ENCODE assay signal across 8 mouse cellular contexts in the genomic region with DNA sequence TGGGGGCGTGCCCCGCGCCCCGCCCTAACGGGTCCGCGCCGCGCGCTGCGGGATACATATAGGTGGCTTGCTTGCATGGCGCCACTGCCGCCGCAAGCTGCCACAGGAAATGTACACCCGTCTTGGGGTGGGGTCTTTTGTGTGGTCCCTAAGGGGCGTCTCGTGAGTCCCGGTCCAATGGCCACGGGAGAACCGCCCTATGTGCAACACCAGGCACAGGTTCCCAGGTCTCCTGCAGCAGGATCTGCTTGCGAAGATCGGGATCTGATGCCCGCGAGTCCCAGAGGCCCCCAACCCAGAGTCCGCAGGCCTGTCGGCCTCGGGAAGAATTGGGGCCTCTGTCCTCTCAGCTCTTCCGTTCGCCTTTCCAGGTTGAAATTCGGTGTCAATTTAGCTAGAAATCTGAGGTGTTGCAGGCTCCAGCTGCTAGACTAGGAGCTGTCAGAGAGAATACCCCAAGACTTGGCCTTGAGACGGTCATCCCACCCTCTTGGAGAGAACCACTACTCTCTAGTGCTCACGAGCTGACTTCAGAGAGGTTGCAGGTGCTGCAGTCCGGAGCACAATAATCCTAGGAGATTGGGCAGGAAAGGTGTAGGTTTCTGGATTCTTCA. TPM values are rescaled to one million over a fixed set of nuclear protein-coding genes. Genes with fewer than 3 reads are reported as not detected.
DNase-seq lines count a peak whose midpoint lies in the region; ATAC-seq and TF ChIP-seq lines count a peak whose summit lies in the region.

No protein-coding gene starts in this region.

- H3K9ac ChIP-seq in hindbrain, embryonic 15.5 days: peak overlapping the region; percentile 88
- peak overlapping the region; percentile 88 for H3K9ac ChIP-seq in midbrain, postnatal 0 days (replicated peaks; ENCODE audit: low read length, poor library complexity, severe bottlenecking)

- WGBS in hindbrain, embryonic 15.5 days: 2% methylated on average over 29 of the region's 33 CpGs
- 2% methylated on average over 30 of the region's 33 CpGs for WGBS in midbrain, postnatal 0 days

- ATAC-seq in hindbrain, embryonic 15.5 days (ENCODE audit: low FRiP score, low read depth): no peak; the same call in 1 of the 2 replicates
- ATAC-seq in midbrain, postnatal 0 days (ENCODE audit: low FRiP score): peak; percentile 61; the same call in 1 of the 2 replicates

- H3K9me3 ChIP-seq in hindbrain, embryonic 15.5 days: no peaks in the 10 kb centered on the region
- no peaks in the 10 kb centered on the region for H3K9me3 ChIP-seq in midbrain, postnatal 0 days (ENCODE audit: low read length)

- peak overlapping the region; percentile 80 for H3K4me3 ChIP-seq in left cerebral cortex, adult 2 months
- peak overlapping the region; percentile 68 for H3K4me3 ChIP-seq in hindbrain, embryonic 15.5 days
- peak overlapping the region; percentile 87 for H3K4me3 ChIP-seq in midbrain, postnatal 0 days (ENCODE audit: low read depth, low read length)

- H3K4me2 ChIP-seq in hindbrain, embryonic 15.5 days: peak overlapping the region; percentile 87
- peak overlapping the region; percentile 71 for H3K4me2 ChIP-seq in midbrain, postnatal 0 days (ENCODE audit: low read depth, low read length, poor library complexity, severe bottlenecking)

- peaks cover 30% of the 10 kb centered on the region for H3K4me1 ChIP-seq in hindbrain, embryonic 15.5 days (replicated peaks)
- peaks cover 7% of the 10 kb centered on the region; the same call in 1 of the 2 replicates for H3K4me1 ChIP-seq in midbrain, postnatal 0 days (ENCODE audit: insufficient read depth, low read length)

- H3K27me3 ChIP-seq in hindbrain, embryonic 15.5 days: no peaks in the 10 kb centered on the region
- H3K27me3 ChIP-seq in midbrain, postnatal 0 days (ENCODE audit: insufficient read depth, low read length): no peaks in the 10 kb centered on the region

- H3K36me3 ChIP-seq in hindbrain, embryonic 15.5 days: no peaks in the 10 kb centered on the region
- no peaks in the 10 kb centered on the region for H3K36me3 ChIP-seq in midbrain, postnatal 0 days (ENCODE audit: insufficient read depth, low read length)

- intact Hi-C loops in left cerebral cortex, adult 2 months (cut with DNase I): no loop called here
- intact Hi-C loops in left cerebral cortex, postnatal 36 days (cut with DNase I): no loop called here

- no peak for TF ChIP-seq CTCF in left cerebral cortex, adult 2 months (IDR thresholded peaks at IDR 0.05)
- no peak for TF ChIP-seq CTCF in midbrain, postnatal 0 days (IDR thresholded peaks at IDR 0.05)

- no peak for DNase-seq in left cerebral cortex, adult 2 months (ENCODE audit: extremely low spot score in 1 of 2, low spot score in 2 of 2)
- DNase-seq in left cerebral cortex, postnatal 36 days (ENCODE audit: low spot score in 2 of 2): no peak
- DNase-seq in c-Kit-positive CD71-positive TER-119-negative erythroid progenitor cells, embryonic 14.5 days (ENCODE audit: low read depth): peak; percentile 21
- no peak for DNase-seq in midbrain, postnatal 0 days (ENCODE audit: low spot score)
- no peak for DNase-seq in frontal cortex, postnatal 25 days (ENCODE audit: low spot score in 2 of 2)
- no peak for DNase-seq in urinary bladder, postnatal 25 days (ENCODE audit: low spot score)
- no peak for DNase-seq in lung, postnatal 36 days

- H3K27ac ChIP-seq in left cerebral cortex, adult 2 months: peak overlapping the region; percentile 70
- peak overlapping the region; percentile 96 for H3K27ac ChIP-seq in hindbrain, embryonic 15.5 days (replicated peaks)
- peak overlapping the region; percentile 96 for H3K27ac ChIP-seq in midbrain, postnatal 0 days (ENCODE audit: low read depth, low read length)

RNA-seq across cellular contexts. Expression of a gene that starts 50.8 kb away (rescaled TPM):
- 10 to 100 TPM; 51.5 to 56.3 TPM for total RNA-seq in left cerebral cortex, adult 2 months (2021)
- total RNA-seq in left cerebral cortex, postnatal 36 days (2021): 10 to 100 TPM; 50.4 to 53.8 TPM
- polyA plus RNA-seq in hindbrain, embryonic 15.5 days (2015; fragmentation: Nextera tagmentation; extraction: Ambion mirVana): 45.0 and 47.5 TPM in 2 replicates
- total RNA-seq in midbrain, postnatal 0 days (2014; rRNA removed): 24.5 and 41.5 TPM in 2 replicates
- polyA plus RNA-seq in midbrain, postnatal 0 days (2015; fragmentation: Nextera tagmentation; extraction: Ambion mirVana): 36.1 and 38.0 TPM in 2 replicates
